Mouse (Mus musculus) neural tube, embryonic 11.5 days (tissue): Measurements from ENCODE around the gene Prg3. TPM values are rescaled to one million over a fixed set of nuclear protein-coding genes. Genes with fewer than 3 reads are reported as not detected.

Source experiments
- ATAC-seq: fragments of 200-750 bp; cut with Nextera tagmentation; 2 replicates; pipeline ENCODE4 v1.8.0; 2017; ENCODE audit warnings: moderate number of reproducible peaks, mild to moderate bottlenecking, moderate TSS enrichment, moderate library complexity; ENCODE audit not compliant: insufficient read depth, low FRiP score, low TSS enrichment
- DNase-seq: peaks from one replicate; pipeline ENCODE4 v3.0.0-alpha.2; 2015; ENCODE audit warnings: low spot score
- H3K27ac ChIP-seq: fragments of 300-500 bp; sonication (generic); 2 replicates; pipeline ENCODE4 v1.5.1; 2014; ENCODE audit warnings: low read depth, mild to moderate bottlenecking, low read length
- H3K27me3 ChIP-seq: fragments of 300-500 bp; sonication (generic); 2 replicates; pipeline ENCODE4 v1.6.1; 2014; ENCODE audit warnings: mild to moderate bottlenecking, low read length, mixed read lengths; ENCODE audit not compliant: control insufficient read depth, insufficient read depth
- H3K36me3 ChIP-seq: fragments of 300-500 bp; sonication (generic); 2 replicates; pipeline ENCODE4 v1.6.1; 2014; ENCODE audit warnings: mild to moderate bottlenecking, low read length, moderate library complexity, mixed read lengths; ENCODE audit not compliant: control insufficient read depth, insufficient read depth
- H3K4me1 ChIP-seq: fragments of 300-500 bp; sonication (generic); 2 replicates; pipeline ENCODE4 v1.6.1; 2014; ENCODE audit warnings: low read length, mixed read lengths; ENCODE audit not compliant: control insufficient read depth, insufficient read depth
- H3K4me2 ChIP-seq: fragments of 300-500 bp; sonication (generic); 2 replicates; pipeline ENCODE4 v1.6.1; 2014; ENCODE audit warnings: low read depth, mild to moderate bottlenecking, moderate library complexity
- H3K4me3 ChIP-seq: fragments of 300-500 bp; sonication (generic); 2 replicates; pipeline ENCODE4 v1.5.1; 2014; ENCODE audit warnings: low read depth, low read length
- H3K9ac ChIP-seq: fragments of 300-500 bp; sonication (generic); 2 replicates; pipeline ENCODE4 v1.6.1; 2014; ENCODE audit warnings: mild to moderate bottlenecking, low read length
- H3K9me3 ChIP-seq: fragments of 300-500 bp; sonication (generic); 2 replicates; pipeline ENCODE4 v1.6.1; 2016; ENCODE audit warnings: low read length; ENCODE audit not compliant: control insufficient read depth
- WGBS: fragments of 180-500 bp; shearing (Covaris S2); extraction: QIAGEN DNeasy Blood & Tissue Kit; methylation state at CpG from one replicate; pipeline ENCODE4 v1.1.7; 2014; 5-methylcytosine and 5-hydroxymethylcytosine counted together
- polyA plus RNA-seq: library from polyadenylated mRNA; unstranded; fragments of >200 nt; fragmentation: Nextera tagmentation; extraction: Ambion mirVana; gene quantifications from 2 replicates; pipeline ENCODE4 v1.2.1, GENCODE M21; 2014

Gene Prg3
- polyA plus RNA-seq, result not detected in 2 replicates

DNA sequence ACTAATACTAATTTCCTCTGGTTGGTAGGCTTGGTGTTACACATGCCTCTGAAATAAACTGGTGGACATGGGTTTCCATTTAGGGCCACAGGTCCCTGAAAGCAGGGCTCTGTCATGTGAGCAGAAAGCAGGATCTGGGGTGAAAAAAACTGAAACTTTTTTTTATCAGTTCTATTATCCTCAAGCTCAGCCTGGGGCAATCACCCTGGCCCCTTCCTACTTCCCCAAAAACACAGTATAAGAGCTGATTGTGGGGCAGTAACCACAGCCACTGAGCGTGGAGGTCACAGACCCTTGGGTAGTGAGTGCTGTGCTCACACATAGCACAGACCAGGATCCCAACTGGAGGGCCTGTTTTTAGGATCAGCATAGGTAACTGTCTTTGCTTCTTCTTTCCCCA, at the start of gene Prg3:
TSS of gene Prg3 (plus strand) at position 286 of the 400 bp plus-strand sequence.
- no peak within 1 kb of the TSS for H3K9ac ChIP-seq
- 89% methylated on average over 1 of the region's 1 CpGs for WGBS
- H3K36me3 ChIP-seq, result no peaks in the 10 kb centered on the region
- H3K4me2 ChIP-seq, result no peak within 1 kb of the TSS
- ATAC-seq (no peak), DNase-seq (no peak)
- H3K27me3 ChIP-seq, result no peaks in the 10 kb centered on the region
- H3K4me1 ChIP-seq, result no peaks in the 10 kb centered on the region
- no peaks in the 10 kb centered on the region for H3K9me3 ChIP-seq
- no peak within 1 kb of the TSS for H3K27ac ChIP-seq
- no peak within 1 kb of the TSS for H3K4me3 ChIP-seq

DNA sequence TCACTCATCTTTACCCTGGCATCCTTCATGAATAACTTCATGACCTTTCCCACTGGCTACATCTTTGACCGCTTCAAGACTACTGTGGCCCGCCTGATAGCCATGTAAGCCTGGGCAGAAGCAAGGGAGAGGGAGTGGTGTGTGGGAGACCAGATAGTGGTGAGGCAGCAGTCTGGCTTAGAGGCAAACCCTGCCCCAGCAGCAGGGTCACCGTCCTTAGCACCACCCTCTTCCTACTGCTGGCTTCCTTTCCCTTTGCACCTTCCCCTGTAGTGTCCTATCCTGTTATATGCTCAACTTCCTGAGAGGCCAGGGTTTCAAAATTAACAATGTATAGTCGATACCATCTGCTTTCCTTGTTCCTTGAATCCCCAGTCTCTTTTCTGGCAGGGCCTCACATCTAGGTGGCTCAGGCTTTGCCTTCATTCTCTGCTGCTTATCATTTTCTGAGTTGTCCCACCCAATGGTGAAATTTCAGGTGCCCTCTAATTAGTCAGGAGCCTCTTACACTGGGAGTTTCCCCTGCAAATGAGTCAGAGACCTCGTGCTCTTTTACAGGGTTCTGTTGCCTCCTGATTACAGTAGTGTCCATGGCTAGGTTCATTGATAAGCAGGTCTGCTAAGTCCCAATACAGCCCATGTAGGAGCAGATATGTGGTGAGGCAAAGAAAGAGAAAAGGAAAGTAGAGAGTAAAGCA, 49.6 kb upstream of the Prg3 start:
- no peaks in the 10 kb centered on the region for H3K36me3 ChIP-seq
- H3K4me2 ChIP-seq, result no peak overlapping the region
- ATAC-seq (no peak), DNase-seq (no peak)
- peaks cover 3% of the 10 kb centered on the region; the same call in 1 of the 2 replicates for H3K4me1 ChIP-seq
- no peak overlapping the region for H3K4me3 ChIP-seq
- H3K27ac ChIP-seq, result no peak overlapping the region
- no peaks in the 10 kb centered on the region for H3K9me3 ChIP-seq
- H3K27me3 ChIP-seq, result no peaks in the 10 kb centered on the region
- WGBS, result 86% methylated on average over 5 of the region's 5 CpGs
- H3K9ac ChIP-seq, result no peak overlapping the region

DNA sequence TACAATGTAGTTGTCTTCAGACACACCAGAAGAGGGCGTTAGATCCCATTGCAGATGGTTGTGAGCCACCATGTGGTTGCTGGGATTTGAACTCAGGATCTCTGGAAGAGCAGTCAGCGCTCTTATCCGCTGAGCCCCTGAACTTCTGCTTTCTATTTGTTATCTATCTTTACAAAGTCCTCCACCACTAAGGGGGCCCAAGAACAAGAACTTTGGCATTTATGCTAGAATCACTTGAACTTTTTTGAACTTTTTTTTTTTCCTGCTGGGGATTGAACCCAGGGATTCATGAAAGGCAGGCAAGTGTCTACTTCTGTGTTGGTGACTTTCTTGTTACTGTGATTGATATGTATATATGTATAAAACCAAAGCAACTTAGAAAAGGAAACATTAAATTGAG, 48.7 kb upstream of the Prg3 start:
- H3K9ac ChIP-seq, result no peak overlapping the region
- no peak overlapping the region for H3K27ac ChIP-seq
- H3K36me3 ChIP-seq, result no peaks in the 10 kb centered on the region
- ATAC-seq (no peak), DNase-seq (no peak)
- no peaks in the 10 kb centered on the region for H3K27me3 ChIP-seq
- H3K4me1 ChIP-seq, result peaks cover 3% of the 10 kb centered on the region; the same call in 1 of the 2 replicates
- no peaks in the 10 kb centered on the region for H3K9me3 ChIP-seq
- 89% methylated on average over 3 of the region's 3 CpGs for WGBS
- no peak overlapping the region for H3K4me3 ChIP-seq
- H3K4me2 ChIP-seq, result no peak overlapping the region

DNA sequence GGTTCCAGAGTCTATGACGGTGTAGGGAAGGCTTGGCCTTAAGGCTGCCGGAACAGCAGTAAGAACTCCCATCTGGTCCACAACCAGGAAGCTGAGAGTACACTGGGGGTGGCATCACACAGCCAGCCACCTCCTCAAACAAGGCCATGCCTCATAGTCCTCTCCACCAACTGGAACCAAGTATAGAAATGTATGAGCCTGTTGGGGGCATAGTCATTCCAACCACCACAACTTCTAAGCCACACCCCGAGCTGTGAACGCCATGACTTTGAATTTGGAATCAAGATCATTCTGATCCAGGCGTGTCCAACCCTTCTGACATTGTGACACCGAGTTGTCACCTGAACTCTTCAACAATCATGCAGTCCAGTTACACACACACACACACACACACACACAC, 48.3 kb upstream of the Prg3 start:
- no peak overlapping the region for H3K4me3 ChIP-seq
- no peak overlapping the region for H3K27ac ChIP-seq
- 92% methylated on average over 6 of the region's 6 CpGs for WGBS

DNA sequence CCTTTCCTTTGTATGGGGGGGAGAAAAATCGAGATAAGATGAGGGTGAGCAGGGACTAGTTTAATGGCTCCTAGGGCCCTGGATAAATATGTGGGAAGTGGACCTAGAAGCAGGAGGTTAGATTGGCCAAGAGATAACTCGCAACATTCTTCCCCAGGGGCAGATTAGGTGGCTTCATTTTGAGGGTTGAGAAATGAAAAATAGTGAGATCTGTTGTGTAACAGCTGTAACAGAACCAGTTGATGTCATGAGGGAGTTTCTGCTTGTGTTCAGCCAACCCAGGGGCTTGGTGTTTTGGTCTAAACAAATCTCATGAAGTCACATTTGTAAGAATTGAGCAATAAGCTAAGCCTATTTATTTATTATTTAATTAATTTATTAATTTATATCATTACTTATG, 46.7 kb upstream of the Prg3 start:
- no peak for ATAC-seq
- no peak overlapping the region for H3K4me3 ChIP-seq
- H3K27ac ChIP-seq, result no peak overlapping the region
- WGBS, result 85% methylated on average over 2 of the region's 2 CpGs
- H3K9ac ChIP-seq, result no peak overlapping the region
- H3K4me2 ChIP-seq, result no peak overlapping the region
- H3K27me3 ChIP-seq, result no peaks in the 10 kb centered on the region
- H3K4me1 ChIP-seq, result 0 out of 2 replicates have a peak, but pooled peaks cover 3% of the 10 kb centered on the region
- no peaks in the 10 kb centered on the region for H3K36me3 ChIP-seq
- DNase-seq, result no peak
- no peaks in the 10 kb centered on the region for H3K9me3 ChIP-seq

More for the DNA sequence above, 48.3 kb upstream of the Prg3 start:
- H3K36me3 ChIP-seq, result no peaks in the 10 kb centered on the region
- no peaks in the 10 kb centered on the region for H3K27me3 ChIP-seq
- no peak overlapping the region for H3K4me2 ChIP-seq
- no peak for DNase-seq
- ATAC-seq, result no peak
- no peak overlapping the region for H3K9ac ChIP-seq
- H3K4me1 ChIP-seq, result peaks cover 3% of the 10 kb centered on the region; the same call in 1 of the 2 replicates
- H3K9me3 ChIP-seq, result no peaks in the 10 kb centered on the region

DNA sequence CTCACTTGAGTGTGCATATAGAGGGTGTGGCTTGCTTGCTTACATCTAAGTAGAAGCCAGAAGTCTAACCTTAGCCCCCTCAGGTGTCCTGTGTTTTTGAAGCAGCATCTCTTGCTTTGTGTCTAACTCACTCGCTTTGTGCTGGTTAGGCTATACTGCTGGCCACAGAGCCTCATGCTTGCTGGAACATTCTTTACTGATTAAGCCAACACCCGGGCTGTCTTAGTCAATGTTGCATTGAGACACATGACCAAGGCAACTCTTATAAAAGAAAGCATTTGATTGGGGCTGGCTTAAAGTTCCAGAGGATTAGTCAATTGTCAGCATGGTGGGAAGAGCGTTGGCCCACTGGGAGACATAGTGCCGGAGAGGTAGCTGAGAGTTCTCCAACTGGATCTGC, 46.2 kb upstream of the Prg3 start:
- Histone ChIP-seq H3K27ac (no peak overlapping the region), H3K9me3 (no peaks in the 10 kb centered on the region), H3K9ac (no peak overlapping the region), H3K27me3 (no peaks in the 10 kb centered on the region), H3K4me3 (no peak overlapping the region), H3K4me2 (no peak overlapping the region), H3K36me3 (no peaks in the 10 kb centered on the region), H3K4me1 (0 out of 2 replicates have a peak, but pooled peaks cover 3% of the 10 kb centered on the region)
- DNase-seq (no peak), ATAC-seq (no peak)
- 93% methylated on average over 4 of the region's 4 CpGs for WGBS

DNA sequence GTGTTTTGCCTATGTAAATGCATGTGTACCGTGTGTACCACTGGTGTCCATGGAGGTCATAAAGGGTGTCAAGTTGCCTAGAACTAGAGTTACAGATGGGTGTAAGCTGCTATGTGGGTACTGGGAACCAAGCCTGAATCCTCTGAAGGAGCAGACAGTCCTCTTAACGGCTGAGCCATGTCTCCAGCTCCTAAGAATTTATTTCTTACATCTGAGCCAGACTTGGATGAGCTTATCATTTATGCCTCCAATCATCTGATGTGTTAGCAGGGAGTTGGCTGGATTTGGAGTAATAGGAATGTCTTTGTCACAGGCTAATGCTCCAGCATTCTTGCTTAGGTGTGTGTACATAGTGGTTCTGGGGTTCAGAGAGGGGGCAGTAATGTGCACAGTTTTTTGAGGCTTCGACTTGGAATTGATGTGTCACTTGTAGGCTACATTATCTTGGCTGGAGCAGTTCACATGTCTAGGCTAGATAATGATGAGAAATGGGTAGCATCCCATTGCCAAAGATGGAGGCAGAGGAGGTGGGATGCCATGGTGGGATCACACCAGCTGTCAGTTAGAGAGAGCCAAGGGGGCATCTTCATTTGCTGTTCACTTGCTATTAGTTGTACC, 40.8 kb upstream of the Prg3 start:
- H3K9ac ChIP-seq, result no peak overlapping the region
- no peaks in the 10 kb centered on the region for H3K36me3 ChIP-seq
- H3K4me2 ChIP-seq, result no peak overlapping the region
- no peaks in the 10 kb centered on the region for H3K27me3 ChIP-seq
- H3K4me3 ChIP-seq, result no peak overlapping the region
- ATAC-seq, result no peak
- H3K9me3 ChIP-seq, result no peaks in the 10 kb centered on the region
- DNase-seq, result no peak
- H3K4me1 ChIP-seq, result no peaks in the 10 kb centered on the region
- WGBS, result 86% methylated on average over 3 of the region's 3 CpGs
- no peak overlapping the region for H3K27ac ChIP-seq

DNA sequence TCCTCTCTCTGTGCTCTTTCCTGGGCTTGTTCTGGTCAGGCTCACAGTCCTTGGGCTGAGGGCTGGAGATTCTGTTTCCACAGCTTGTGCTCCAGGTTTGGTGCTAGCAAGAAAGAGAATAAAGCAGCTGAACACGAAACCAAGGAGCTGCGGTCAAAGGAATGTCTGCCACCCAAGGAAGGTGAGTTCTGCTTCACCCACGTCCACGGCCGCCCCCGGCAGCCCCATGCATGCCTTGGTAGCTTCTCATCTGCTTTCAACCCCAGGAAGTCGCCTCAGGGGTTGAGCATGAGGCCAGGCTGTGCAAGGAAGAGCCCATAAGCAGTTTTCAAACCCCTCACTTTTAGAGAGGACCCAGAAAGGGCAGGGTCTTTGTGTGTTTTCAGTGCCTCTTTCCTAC, 39.8 kb upstream of the Prg3 start:
- DNase-seq, result no peak
- Histone ChIP-seq H3K4me2 (no peak overlapping the region), H3K27ac (no peak overlapping the region), H3K9me3 (no peaks in the 10 kb centered on the region), H3K27me3 (no peaks in the 10 kb centered on the region), H3K4me1 (no peaks in the 10 kb centered on the region), H3K36me3 (no peaks in the 10 kb centered on the region), H3K4me3 (no peak overlapping the region), H3K9ac (no peak overlapping the region)
- WGBS, result 87% methylated on average over 7 of the region's 7 CpGs
- ATAC-seq, result no peak

DNA sequence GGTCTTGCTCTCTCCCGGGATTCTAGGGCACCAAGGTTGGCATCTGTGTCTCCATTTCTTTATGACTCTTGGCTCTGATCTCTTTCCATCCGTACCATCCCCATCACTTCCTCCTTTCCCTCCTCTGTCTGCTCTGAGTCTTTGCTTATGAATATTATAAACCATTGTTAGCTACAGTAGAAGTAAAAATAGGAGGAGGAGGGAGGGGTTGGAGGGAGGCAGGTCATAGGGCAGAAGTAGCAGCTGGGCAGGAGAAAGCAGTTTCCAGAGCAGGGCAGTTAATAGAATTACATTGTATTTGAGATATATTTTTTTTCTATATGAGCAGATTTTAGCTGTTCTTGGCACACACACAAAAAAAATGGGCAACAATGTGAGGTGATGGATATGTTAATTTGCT, 39.3 kb upstream of the Prg3 start:
- Histone ChIP-seq H3K4me1 (no peaks in the 10 kb centered on the region), H3K9me3 (no peaks in the 10 kb centered on the region), H3K27me3 (no peaks in the 10 kb centered on the region), H3K9ac (no peak overlapping the region), H3K4me3 (no peak overlapping the region), H3K4me2 (no peak overlapping the region), H3K27ac (no peak overlapping the region), H3K36me3 (no peaks in the 10 kb centered on the region)
- ATAC-seq, result no peak
- no peak for DNase-seq
- WGBS, result 85% methylated on average over 2 of the region's 2 CpGs
